Mouse (Mus musculus): Measurements from ENCODE around the gene Prss48. TPM values are rescaled to one million over a fixed set of nuclear protein-coding genes. Genes with fewer than 3 reads are reported as not detected.
A peak's percentile ranks its signal among the peaks of the same experiment; 100 is the strongest.

The Prss48 gene
- polyA plus RNA-seq, 1 experiment = not detected

DNA sequence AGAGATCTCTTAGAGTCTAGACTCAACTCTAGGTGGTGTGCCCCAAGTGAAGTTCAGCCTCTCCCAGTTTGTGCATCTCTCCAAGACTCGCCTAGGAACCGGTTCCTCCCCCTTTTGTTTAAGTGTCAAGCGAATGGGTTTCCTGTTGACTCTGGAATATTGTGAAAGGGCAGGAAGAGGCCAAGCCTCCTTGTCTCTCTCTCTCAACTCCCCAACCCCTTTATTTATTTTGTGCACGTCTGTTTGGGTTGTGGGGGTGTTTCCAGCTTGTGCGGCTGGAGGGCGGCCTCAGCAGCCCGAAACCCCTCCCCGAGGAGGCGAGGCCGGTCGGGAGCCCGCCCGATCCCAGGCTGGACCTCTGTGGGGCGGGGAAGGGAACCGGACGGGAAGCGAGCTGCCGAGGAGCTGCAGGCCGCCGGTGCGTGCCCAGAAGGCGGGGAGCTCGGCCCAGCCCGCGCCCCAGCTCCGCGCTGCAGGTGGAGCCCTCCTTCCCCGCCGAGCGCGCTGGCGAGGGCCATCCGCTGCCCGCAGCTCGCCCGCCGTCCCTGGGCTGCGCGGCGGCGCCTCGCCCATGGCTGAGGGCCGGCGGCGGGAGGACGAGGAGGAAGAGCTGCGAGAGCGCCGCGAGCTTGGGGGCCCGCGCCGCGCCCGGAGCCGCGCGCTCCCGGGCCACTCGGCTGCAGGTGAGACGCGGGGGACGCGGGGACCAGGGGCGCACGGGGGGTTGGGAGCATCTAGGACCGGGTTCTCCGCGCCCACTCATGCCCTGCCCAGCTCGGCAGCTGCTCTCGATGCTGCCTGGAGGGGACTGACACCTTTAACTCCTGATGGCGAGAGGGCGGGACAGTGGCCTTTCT lies 31.3 kb downstream of the Prss48 start, which contains the start of gene Sh3d19:
Gene Sh3d19, plus strand, starts transcription at position 368 of the 857 bp plus-strand sequence.
- no peaks in the 10 kb centered on the region; the same call in 1 of the 2 replicates for H3K4me1 ChIP-seq (ENCODE audit: control insufficient read depth, insufficient read depth, insufficient read length, low read length)
- under 1% methylated on average over 65 of the region's 73 CpGs for WGBS
- peak within 1 kb of the TSS; percentile 91 for H3K4me3 ChIP-seq (ENCODE audit: low read depth, low read length)
- H3K36me3 ChIP-seq (ENCODE audit: control insufficient read depth, insufficient read depth, low read length) = peaks cover 3% of the 10 kb centered on the region; the same call in 1 of the 2 replicates
- no peaks in the 10 kb centered on the region for H3K27me3 ChIP-seq (ENCODE audit: control insufficient read depth, insufficient read depth, low read length)
- TF ChIP-seq CTCF (IDR thresholded peaks at IDR 0.05; ENCODE audit: extremely low read depth, insufficient read length, insufficient replicate concordance, low read depth, low read length) (no peak), POLR2A (IDR thresholded peaks at IDR 0.05; ENCODE audit: low read depth, low read length) (peak; percentile 83; the same call in 1 of the 2 replicates)
- H3K27ac ChIP-seq (ENCODE audit: insufficient read depth, low read depth, low read length) = peak within 1 kb of the TSS; percentile 91

DNA sequence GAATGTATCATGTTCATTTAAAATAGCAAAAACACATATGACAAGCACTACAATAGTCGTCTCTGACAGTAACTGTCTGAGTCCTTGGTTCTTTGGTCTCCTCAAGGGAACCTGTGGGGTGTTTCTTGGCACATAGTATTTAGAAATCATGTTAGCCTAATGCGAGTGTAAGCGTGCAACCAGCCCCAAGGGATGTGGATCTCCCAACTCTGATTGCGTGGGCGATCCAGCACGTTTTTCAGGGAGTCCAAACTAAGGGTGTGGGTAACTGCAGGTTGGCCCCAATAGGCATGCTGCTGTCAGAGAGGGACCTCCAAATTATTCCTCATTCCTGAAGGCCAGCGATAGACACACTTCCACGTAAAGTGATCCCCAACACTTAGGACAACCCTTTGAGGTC lies 33.3 kb downstream of the Prss48 start:
- no peak overlapping the region for H3K27ac ChIP-seq (ENCODE audit: insufficient read depth, low read depth, low read length)
- WGBS = 94% methylated on average over 8 of the region's 8 CpGs
- H3K4me3 ChIP-seq (ENCODE audit: low read depth, low read length) = no peak overlapping the region
- TF ChIP-seq CTCF (IDR thresholded peaks at IDR 0.05; ENCODE audit: extremely low read depth, insufficient read length, insufficient replicate concordance, low read depth, low read length) (no peak), POLR2A (IDR thresholded peaks at IDR 0.05; ENCODE audit: low read depth, low read length) (no peak)
- H3K27me3 ChIP-seq (ENCODE audit: control insufficient read depth, insufficient read depth, low read length) = no peaks in the 10 kb centered on the region
- no peaks in the 10 kb centered on the region; the same call in 1 of the 2 replicates for H3K4me1 ChIP-seq (ENCODE audit: control insufficient read depth, insufficient read depth, insufficient read length, low read length)
- H3K36me3 ChIP-seq (ENCODE audit: control insufficient read depth, insufficient read depth, low read length) = no peaks in the 10 kb centered on the region

GRCm38 (mm10) chr3:85965479-85965878 lies 36.8 kb downstream of the Prss48 start:
- Histone ChIP-seq H3K27ac (ENCODE audit: insufficient read depth, low read depth, low read length) (no peak overlapping the region), H3K27me3 (ENCODE audit: control insufficient read depth, insufficient read depth, low read length) (no peaks in the 10 kb centered on the region), H3K4me1 (ENCODE audit: control insufficient read depth, insufficient read depth, insufficient read length, low read length) (no peaks in the 10 kb centered on the region), H3K36me3 (ENCODE audit: control insufficient read depth, insufficient read depth, low read length) (no peaks in the 10 kb centered on the region), H3K4me3 (ENCODE audit: low read depth, low read length) (no peak overlapping the region)
- TF ChIP-seq CTCF (IDR thresholded peaks at IDR 0.05; ENCODE audit: extremely low read depth, insufficient read length, insufficient replicate concordance, low read depth, low read length) (no peak), POLR2A (IDR thresholded peaks at IDR 0.05; ENCODE audit: low read depth, low read length) (no peak)
- 94% methylated on average over 4 of the region's 4 CpGs for WGBS

- Histone ChIP-seq H3K4me1 (ENCODE audit: control insufficient read depth, insufficient read depth, insufficient read length, low read length) (no peaks in the 10 kb centered on the region), H3K27me3 (ENCODE audit: control insufficient read depth, insufficient read depth, low read length) (no peaks in the 10 kb centered on the region), H3K27ac (ENCODE audit: insufficient read depth, low read depth, low read length) (no peak overlapping the region), H3K4me3 (ENCODE audit: low read depth, low read length) (no peak overlapping the region), H3K36me3 (ENCODE audit: control insufficient read depth, insufficient read depth, low read length) (no peaks in the 10 kb centered on the region)
- 35% methylated on average over 5 of the region's 5 CpGs for WGBS
- no peak for TF ChIP-seq POLR2A (IDR thresholded peaks at IDR 0.05; ENCODE audit: low read depth, low read length)
- no peak for TF ChIP-seq CTCF (IDR thresholded peaks at IDR 0.05; ENCODE audit: extremely low read depth, insufficient read length, insufficient replicate concordance, low read depth, low read length)
Measured at GRCm38 (mm10) chr3:85961134-85961533, 41.2 kb downstream of the Prss48 start.

DNA sequence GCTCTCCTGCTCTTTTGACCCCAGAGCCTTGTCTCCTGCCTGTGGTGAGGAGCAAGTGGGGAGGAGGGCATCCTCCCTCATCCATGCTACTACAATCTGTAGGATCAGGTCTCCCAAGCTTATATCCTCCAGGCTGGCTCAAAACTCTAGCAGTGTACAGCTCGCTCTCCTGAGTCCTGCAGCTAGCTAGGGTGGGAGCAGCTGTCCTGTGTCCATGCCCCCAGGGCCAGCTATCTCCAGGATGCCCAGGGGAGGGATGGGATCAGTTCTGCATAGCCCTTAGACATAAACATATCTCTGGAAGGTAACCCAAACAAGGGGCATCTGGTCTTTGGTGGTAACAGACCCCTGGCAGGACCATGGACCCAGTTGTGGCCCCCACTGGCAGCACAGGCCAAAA lies 42.6 kb downstream of the Prss48 start:
- no peak overlapping the region for H3K27ac ChIP-seq (ENCODE audit: insufficient read depth, low read depth, low read length)
- no peaks in the 10 kb centered on the region for H3K4me1 ChIP-seq (ENCODE audit: control insufficient read depth, insufficient read depth, insufficient read length, low read length)
- WGBS = 91% methylated on average over 1 of the region's 1 CpGs
- H3K27me3 ChIP-seq (ENCODE audit: control insufficient read depth, insufficient read depth, low read length) = no peaks in the 10 kb centered on the region
- no peaks in the 10 kb centered on the region for H3K36me3 ChIP-seq (ENCODE audit: control insufficient read depth, insufficient read depth, low read length)
- H3K4me3 ChIP-seq (ENCODE audit: low read depth, low read length) = no peak overlapping the region
- TF ChIP-seq CTCF (IDR thresholded peaks at IDR 0.05; ENCODE audit: extremely low read depth, insufficient read length, insufficient replicate concordance, low read depth, low read length) (no peak), POLR2A (IDR thresholded peaks at IDR 0.05; ENCODE audit: low read depth, low read length) (no peak)

- no peak overlapping the region for H3K27ac ChIP-seq (ENCODE audit: insufficient read depth, low read depth, low read length)
- no peaks in the 10 kb centered on the region for H3K27me3 ChIP-seq (ENCODE audit: control insufficient read depth, insufficient read depth, low read length)
- H3K4me3 ChIP-seq (ENCODE audit: low read depth, low read length) = no peak overlapping the region
- 82% methylated on average over 5 of the region's 5 CpGs for WGBS
- no peaks in the 10 kb centered on the region for H3K4me1 ChIP-seq (ENCODE audit: control insufficient read depth, insufficient read depth, insufficient read length, low read length)
- TF ChIP-seq CTCF (IDR thresholded peaks at IDR 0.05; ENCODE audit: extremely low read depth, insufficient read length, insufficient replicate concordance, low read depth, low read length) (no peak), POLR2A (IDR thresholded peaks at IDR 0.05; ENCODE audit: low read depth, low read length) (no peak)
- no peaks in the 10 kb centered on the region for H3K36me3 ChIP-seq (ENCODE audit: control insufficient read depth, insufficient read depth, low read length)
Measured at GRCm38 (mm10) chr3:85955704-85956103, 46.6 kb downstream of the Prss48 start.

- TF ChIP-seq POLR2A (IDR thresholded peaks at IDR 0.05; ENCODE audit: low read depth, low read length) (no peak), CTCF (IDR thresholded peaks at IDR 0.05; ENCODE audit: extremely low read depth, insufficient read length, insufficient replicate concordance, low read depth, low read length) (no peak)
- Histone ChIP-seq H3K27ac (ENCODE audit: insufficient read depth, low read depth, low read length) (no peak overlapping the region), H3K4me1 (ENCODE audit: control insufficient read depth, insufficient read depth, insufficient read length, low read length) (no peaks in the 10 kb centered on the region), H3K4me3 (ENCODE audit: low read depth, low read length) (no peak overlapping the region), H3K27me3 (ENCODE audit: control insufficient read depth, insufficient read depth, low read length) (no peaks in the 10 kb centered on the region), H3K36me3 (ENCODE audit: control insufficient read depth, insufficient read depth, low read length) (no peaks in the 10 kb centered on the region)
- WGBS = 92% methylated on average over 9 of the region's 9 CpGs
Measured at GRCm38 (mm10) chr3:85955269-85955668, 47.0 kb downstream of the Prss48 start.

Measured in small intestine, adult 2 months (tissue).